Mouse (Mus musculus): ENCODE data around the gene Cstf2t. TPM values are rescaled to one million over a fixed set of nuclear protein-coding genes. Genes with fewer than 3 reads are reported as not detected.
A peak's percentile ranks its signal among the peaks of the same experiment; 100 is the strongest.

The Cstf2t gene
- 36.1 and 38.0 TPM in 2 replicates for polyA plus RNA-seq (2014; fragmentation: Nextera tagmentation; extraction: Ambion mirVana)

DNA sequence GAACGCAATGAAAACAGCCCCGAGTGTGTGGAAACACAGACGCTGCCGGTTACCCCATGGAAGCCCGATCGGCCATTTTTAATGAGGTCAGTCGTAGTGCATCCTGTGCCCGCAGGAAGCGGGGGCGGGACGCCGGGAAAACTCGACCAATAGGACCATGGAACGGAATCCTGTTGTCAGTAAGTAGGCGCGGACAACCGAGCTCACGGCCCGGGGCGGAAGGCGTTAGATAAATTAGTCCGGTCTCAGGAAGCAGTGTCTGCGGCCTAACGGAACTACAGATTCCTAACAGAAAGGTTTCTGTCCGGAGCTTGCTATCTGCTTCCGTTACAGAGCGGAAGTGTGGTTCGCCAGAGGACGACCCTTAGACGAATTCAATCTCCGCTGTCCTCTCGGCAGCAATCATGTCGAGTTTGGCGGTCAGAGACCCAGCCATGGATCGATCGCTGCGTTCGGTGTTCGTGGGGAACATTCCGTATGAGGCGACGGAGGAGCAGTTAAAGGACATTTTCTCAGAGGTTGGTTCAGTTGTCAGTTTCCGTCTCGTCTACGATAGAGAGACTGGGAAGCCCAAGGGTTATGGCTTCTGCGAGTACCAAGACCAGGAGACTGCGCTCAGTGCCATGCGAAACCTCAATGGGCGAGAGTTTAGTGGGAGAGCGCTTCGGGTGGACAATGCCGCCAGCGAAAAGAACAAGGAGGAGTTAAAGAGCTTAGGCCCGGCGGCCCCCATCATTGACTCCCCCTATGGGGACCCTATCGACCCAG, at the start of gene Cstf2t:
Cstf2t (plus strand) TSS at position 176 of the 768 bp plus-strand sequence.
- Histone ChIP-seq H3K9ac (peak within 1 kb of the TSS; percentile 75), H3K9me3 (ENCODE audit: low read depth, low read length) (peaks cover 13% of the 10 kb centered on the region; the same call in 1 of the 2 replicates)
- 2% methylated on average over 56 of the region's 56 CpGs for WGBS

DNA sequence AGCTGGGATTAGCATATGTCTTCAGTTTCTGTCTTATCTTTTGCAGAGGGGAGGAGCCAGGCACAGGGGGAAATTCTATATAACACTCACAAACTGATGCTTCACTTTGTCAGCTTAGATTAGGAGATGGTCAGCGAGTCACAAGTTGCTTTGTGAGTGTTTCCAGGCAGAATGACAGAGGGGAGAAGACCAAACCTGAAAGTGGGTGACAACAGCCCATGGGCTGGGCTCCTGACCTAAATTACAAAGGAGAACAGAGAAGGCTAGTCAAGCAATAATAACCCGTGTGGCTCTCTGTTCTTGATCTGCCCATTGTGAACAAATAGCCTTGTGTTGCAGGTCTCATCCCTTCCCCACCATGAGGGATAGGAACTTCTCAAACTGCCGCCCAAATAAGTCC, 43.7 kb upstream of the Cstf2t start:
- no peak overlapping the region for H3K9ac ChIP-seq

More for the DNA sequence above, at the start of gene Cstf2t:
- peak; percentile 99 for DNase-seq
- Histone ChIP-seq H3K4me2 (peak within 1 kb of the TSS; percentile 87), H3K4me3 (ENCODE audit: low read depth, low read length) (peak within 1 kb of the TSS; percentile 76), H3K27ac (ENCODE audit: low read depth) (peak within 1 kb of the TSS; percentile 79), H3K36me3 (ENCODE audit: insufficient read depth) (peaks cover 28% of the 10 kb centered on the region), H3K27me3 (ENCODE audit: insufficient read depth, low read length) (no peaks in the 10 kb centered on the region), H3K4me1 (ENCODE audit: insufficient read depth) (peaks cover 7% of the 10 kb centered on the region; the same call in 1 of the 2 replicates)
- ATAC-seq (ENCODE audit: insufficient read depth): peak; percentile 100
- TF ChIP-seq CTCF (IDR thresholded peaks at IDR 0.05; ENCODE audit: low read depth): no peak

DNA sequence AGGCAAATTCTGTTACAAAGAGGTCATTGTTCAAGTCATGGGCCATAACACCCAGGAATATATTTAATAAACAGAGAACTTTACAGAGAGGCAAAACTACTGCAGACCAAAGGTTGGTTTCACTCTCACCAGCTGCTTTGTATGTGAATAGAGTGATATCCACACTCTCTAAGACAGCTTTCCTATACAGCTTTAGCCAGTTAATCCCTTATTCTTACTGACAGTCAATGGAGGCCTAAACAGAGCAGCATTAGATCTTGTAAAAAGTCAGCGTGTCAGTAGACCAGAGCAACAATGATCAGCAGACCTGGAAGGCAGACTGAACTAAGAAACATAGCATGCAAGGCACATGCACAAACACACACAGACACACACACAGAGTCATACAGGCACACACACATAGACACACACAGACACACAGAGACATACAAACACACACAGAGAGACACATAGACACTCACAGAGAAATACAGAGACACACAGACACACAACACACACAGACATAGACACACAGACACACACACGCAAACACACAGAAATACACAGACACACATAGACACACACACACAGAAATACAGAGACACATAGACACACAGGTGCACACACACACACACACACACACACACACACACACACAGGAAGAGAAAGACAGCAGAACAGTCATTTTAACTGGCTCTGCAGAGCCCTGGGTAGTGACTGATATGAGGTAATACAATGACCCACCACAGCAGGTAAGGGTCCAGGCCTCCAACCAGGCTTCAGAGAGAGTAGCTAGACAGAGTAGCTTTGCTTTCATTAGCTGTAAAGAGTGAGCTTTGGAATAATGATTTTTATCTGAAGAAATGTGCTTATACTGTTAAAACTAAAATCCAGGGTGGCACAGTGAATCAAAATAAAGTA, 41.4 kb upstream of the Cstf2t start:
- ATAC-seq (ENCODE audit: insufficient read depth): no peak
- Histone ChIP-seq H3K36me3 (ENCODE audit: insufficient read depth) (no peaks in the 10 kb centered on the region), H3K9ac (no peak overlapping the region), H3K27me3 (ENCODE audit: insufficient read depth, low read length) (no peaks in the 10 kb centered on the region), H3K4me3 (ENCODE audit: low read depth, low read length) (no peak overlapping the region), H3K4me1 (ENCODE audit: insufficient read depth) (no peaks in the 10 kb centered on the region), H3K9me3 (ENCODE audit: low read depth, low read length) (no peaks in the 10 kb centered on the region), H3K4me2 (no peak overlapping the region), H3K27ac (ENCODE audit: low read depth) (no peak overlapping the region)
- DNase-seq: no peak
- no peak for TF ChIP-seq CTCF (IDR thresholded peaks at IDR 0.05; ENCODE audit: low read depth)
- WGBS: 75% methylated on average over 2 of the region's 2 CpGs

More for the DNA sequence above, 43.7 kb upstream of the Cstf2t start:
- WGBS: 58% methylated on average over 3 of the region's 3 CpGs
- ATAC-seq (ENCODE audit: insufficient read depth) (no peak), DNase-seq (no peak)
- H3K27me3 ChIP-seq (ENCODE audit: insufficient read depth, low read length): no peaks in the 10 kb centered on the region
- no peak for TF ChIP-seq CTCF (IDR thresholded peaks at IDR 0.05; ENCODE audit: low read depth)
- no peak overlapping the region for H3K4me3 ChIP-seq (ENCODE audit: low read depth, low read length)
- no peak overlapping the region for H3K27ac ChIP-seq (ENCODE audit: low read depth)
- no peak overlapping the region for H3K4me2 ChIP-seq
- H3K4me1 ChIP-seq (ENCODE audit: insufficient read depth): no peaks in the 10 kb centered on the region
- H3K36me3 ChIP-seq (ENCODE audit: insufficient read depth): no peaks in the 10 kb centered on the region
- H3K9me3 ChIP-seq (ENCODE audit: low read depth, low read length): no peaks in the 10 kb centered on the region

DNA sequence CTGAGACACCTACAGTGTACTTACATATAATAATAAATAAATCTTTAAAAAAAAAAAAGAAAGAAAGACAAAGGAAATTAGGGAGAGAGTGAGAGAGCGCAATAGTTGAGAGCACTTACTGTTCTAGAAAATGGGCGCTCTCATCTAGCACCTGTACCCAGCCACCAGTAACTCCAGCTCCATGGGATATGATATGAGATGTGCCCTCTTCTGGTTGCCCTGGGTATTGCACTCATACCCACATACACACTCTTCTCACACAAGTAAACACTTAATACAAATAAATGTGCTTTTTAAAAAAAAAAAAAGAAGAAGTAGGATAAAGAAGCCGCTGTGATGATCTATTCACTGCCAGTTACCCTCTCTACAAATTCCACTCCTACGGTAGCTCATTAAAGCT, 36.0 kb upstream of the Cstf2t start:
- no peaks in the 10 kb centered on the region for H3K9me3 ChIP-seq (ENCODE audit: low read depth, low read length)
- no peak overlapping the region for H3K27ac ChIP-seq (ENCODE audit: low read depth)
- no peak for ATAC-seq (ENCODE audit: insufficient read depth)
- H3K4me2 ChIP-seq: no peak overlapping the region
- H3K36me3 ChIP-seq (ENCODE audit: insufficient read depth): no peaks in the 10 kb centered on the region
- 95% methylated on average over 4 of the region's 4 CpGs for WGBS
- no peaks in the 10 kb centered on the region for H3K27me3 ChIP-seq (ENCODE audit: insufficient read depth, low read length)
- H3K9ac ChIP-seq: no peak overlapping the region
- peak; percentile 31; the same call in 1 of the 2 replicates for TF ChIP-seq CTCF (IDR thresholded peaks at IDR 0.05; ENCODE audit: low read depth)
- DNase-seq: no peak
- no peak overlapping the region for H3K4me3 ChIP-seq (ENCODE audit: low read depth, low read length)
- H3K4me1 ChIP-seq (ENCODE audit: insufficient read depth): no peaks in the 10 kb centered on the region

DNA sequence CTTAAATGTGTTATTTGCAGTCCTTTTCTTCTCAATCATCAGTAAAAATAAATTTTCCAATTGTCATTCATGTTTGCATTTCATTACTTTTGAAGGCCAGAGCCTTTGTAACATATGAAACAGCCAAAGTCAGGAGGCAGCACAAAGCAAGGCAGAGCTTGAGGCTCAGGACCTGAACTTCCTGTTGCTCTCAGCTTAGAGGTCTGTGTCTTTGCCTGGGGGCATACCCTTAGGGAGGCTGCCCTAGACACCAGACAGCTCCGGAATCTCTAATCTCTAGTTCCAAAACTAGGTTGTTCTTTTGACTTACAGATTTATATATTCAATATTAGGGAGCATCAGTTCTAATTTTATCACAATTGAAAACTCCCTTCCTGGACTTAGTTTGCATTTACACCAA, 17.9 kb upstream of the Cstf2t start:
- 77% methylated on average over 1 of the region's 1 CpGs for WGBS
- Histone ChIP-seq H3K4me3 (ENCODE audit: low read depth, low read length) (no peak overlapping the region), H3K4me2 (no peak overlapping the region), H3K27ac (ENCODE audit: low read depth) (no peak overlapping the region), H3K4me1 (ENCODE audit: insufficient read depth) (no peaks in the 10 kb centered on the region), H3K9me3 (ENCODE audit: low read depth, low read length) (no peaks in the 10 kb centered on the region), H3K27me3 (ENCODE audit: insufficient read depth, low read length) (no peaks in the 10 kb centered on the region), H3K36me3 (ENCODE audit: insufficient read depth) (no peaks in the 10 kb centered on the region), H3K9ac (no peak overlapping the region)
- ATAC-seq (ENCODE audit: insufficient read depth) (no peak), DNase-seq (no peak)
- no peak for TF ChIP-seq CTCF (IDR thresholded peaks at IDR 0.05; ENCODE audit: low read depth)

DNA sequence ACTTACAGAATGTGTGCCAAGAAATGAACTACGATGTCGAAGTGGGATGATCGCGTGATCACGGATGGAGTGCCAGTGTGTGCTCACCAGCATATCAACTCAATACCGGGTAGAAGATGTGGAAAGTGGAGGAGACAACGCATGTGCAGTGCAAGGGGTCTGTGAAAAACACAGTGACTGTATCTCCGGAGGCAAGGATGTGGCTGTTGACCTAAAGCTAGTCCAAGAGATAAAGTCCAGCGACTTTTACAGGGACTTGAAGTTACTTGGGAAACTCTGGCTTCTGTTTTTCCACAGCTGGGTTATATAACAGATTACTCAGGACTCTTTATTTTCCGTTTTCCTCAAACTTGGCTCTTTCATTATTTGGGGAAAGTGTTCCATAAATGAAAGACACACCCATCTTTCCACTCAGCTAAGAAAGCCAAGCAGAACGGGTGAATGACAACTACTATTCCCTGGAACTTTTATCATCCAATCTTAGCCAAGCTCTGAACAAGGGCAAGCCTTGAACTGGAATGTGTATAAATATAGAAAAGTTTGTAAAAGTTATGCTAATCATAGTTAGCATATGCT, 17.3 kb upstream of the Cstf2t start:
- Histone ChIP-seq H3K4me3 (ENCODE audit: low read depth, low read length) (no peak overlapping the region), H3K4me2 (no peak overlapping the region), H3K4me1 (ENCODE audit: insufficient read depth) (no peaks in the 10 kb centered on the region), H3K27me3 (ENCODE audit: insufficient read depth, low read length) (no peaks in the 10 kb centered on the region), H3K36me3 (ENCODE audit: insufficient read depth) (no peaks in the 10 kb centered on the region), H3K27ac (ENCODE audit: low read depth) (no peak overlapping the region), H3K9me3 (ENCODE audit: low read depth, low read length) (no peaks in the 10 kb centered on the region), H3K9ac (no peak overlapping the region)
- 65% methylated on average over 11 of the region's 11 CpGs for WGBS
- TF ChIP-seq CTCF (IDR thresholded peaks at IDR 0.05; ENCODE audit: low read depth): no peak
- ATAC-seq (ENCODE audit: insufficient read depth): no peak
- peak; percentile 28 for DNase-seq
